Mouse (Mus musculus): Measurements from ENCODE around the gene Rbfox2. TPM values are rescaled to one million over a fixed set of nuclear protein-coding genes. Genes with fewer than 3 reads are reported as not detected.

Gene Rbfox2
- polyA plus RNA-seq, 1 experiment = 6.1 TPM

DNA sequence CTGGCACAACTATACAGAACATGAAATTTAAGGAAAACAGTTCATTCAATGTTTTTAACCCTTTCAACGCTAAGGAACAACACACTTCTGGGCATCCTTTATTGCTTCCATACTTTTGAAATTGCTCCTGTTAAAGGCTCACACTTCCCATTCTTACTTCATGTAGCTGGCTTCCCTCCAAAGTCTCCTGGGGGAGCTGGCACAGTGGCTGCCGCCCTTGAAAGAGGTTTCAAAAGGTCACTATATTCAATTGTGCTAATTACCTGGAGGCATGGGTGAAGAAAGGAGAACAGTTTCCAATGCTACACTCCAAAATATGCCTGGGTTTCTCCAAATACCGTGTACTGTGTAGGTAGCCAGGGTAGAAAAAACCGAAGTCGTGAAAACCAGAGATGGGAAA is 124.0 kb downstream of the Rbfox2 start:
- no peak overlapping the region for H3K4me3 ChIP-seq (replicated peaks; ENCODE audit: control insufficient read depth, low read depth, low read length)
- 76% methylated on average over 5 of the region's 5 CpGs for WGBS
- no peak for TF ChIP-seq POLR2A (IDR thresholded peaks at IDR 0.05; ENCODE audit: borderline replicate concordance, control insufficient read depth, low read depth, low read length)
- TF ChIP-seq CTCF (IDR thresholded peaks at IDR 0.05; ENCODE audit: control insufficient read depth, insufficient read depth, low read length) = no peak

GRCm38 (mm10) chr15:77174018-77174417 is 132.8 kb downstream of the Rbfox2 start:
- no peak overlapping the region for H3K4me3 ChIP-seq (replicated peaks; ENCODE audit: control insufficient read depth, low read depth, low read length)
- no peaks in the 10 kb centered on the region for H3K4me1 ChIP-seq (ENCODE audit: control insufficient read depth, insufficient read depth, low read length)
- TF ChIP-seq POLR2A (IDR thresholded peaks at IDR 0.05; ENCODE audit: borderline replicate concordance, control insufficient read depth, low read depth, low read length) (no peak), CTCF (IDR thresholded peaks at IDR 0.05; ENCODE audit: control insufficient read depth, insufficient read depth, low read length) (no peak)
- WGBS = 81% methylated on average over 5 of the region's 5 CpGs
- H3K27ac ChIP-seq (ENCODE audit: control insufficient read depth, insufficient read depth, low read depth, low read length, poor library complexity) = no peak overlapping the region

More for the DNA sequence above, 124.0 kb downstream of the Rbfox2 start:
- Histone ChIP-seq H3K4me1 (ENCODE audit: control insufficient read depth, insufficient read depth, low read length) (no peaks in the 10 kb centered on the region), H3K27ac (ENCODE audit: control insufficient read depth, insufficient read depth, low read depth, low read length, poor library complexity) (no peak overlapping the region)

DNA sequence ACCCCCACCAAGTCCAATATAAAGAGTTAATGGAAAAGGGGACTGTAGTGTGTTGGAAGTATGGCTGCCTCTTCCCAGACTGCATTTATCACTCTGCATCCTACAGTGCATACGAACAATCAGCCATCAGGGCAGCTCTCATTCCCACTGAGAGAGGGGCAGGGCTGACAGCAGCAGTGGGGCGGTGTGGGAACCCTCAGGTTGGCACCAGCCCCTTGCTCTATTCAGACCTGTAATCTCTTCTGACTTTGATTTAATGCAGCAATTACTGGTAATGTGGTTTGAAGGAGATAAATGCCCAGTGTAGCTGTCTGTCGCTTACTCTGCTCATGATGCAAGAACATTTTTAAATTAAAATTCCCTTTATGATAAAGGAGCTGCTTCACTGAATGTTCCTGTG is 134.4 kb downstream of the Rbfox2 start:
- Histone ChIP-seq H3K4me3 (replicated peaks; ENCODE audit: control insufficient read depth, low read depth, low read length) (no peak overlapping the region), H3K4me1 (ENCODE audit: control insufficient read depth, insufficient read depth, low read length) (no peaks in the 10 kb centered on the region), H3K27ac (ENCODE audit: control insufficient read depth, insufficient read depth, low read depth, low read length, poor library complexity) (no peak overlapping the region)
- WGBS = 83% methylated on average over 3 of the region's 3 CpGs
- no peak for TF ChIP-seq POLR2A (IDR thresholded peaks at IDR 0.05; ENCODE audit: borderline replicate concordance, control insufficient read depth, low read depth, low read length)
- TF ChIP-seq CTCF (IDR thresholded peaks at IDR 0.05; ENCODE audit: control insufficient read depth, insufficient read depth, low read length) = no peak

- no peak overlapping the region for H3K4me3 ChIP-seq (replicated peaks; ENCODE audit: control insufficient read depth, low read depth, low read length)
- 65% methylated on average over 2 of the region's 2 CpGs for WGBS
- no peak overlapping the region for H3K27ac ChIP-seq (ENCODE audit: control insufficient read depth, insufficient read depth, low read depth, low read length, poor library complexity)
- H3K4me1 ChIP-seq (ENCODE audit: control insufficient read depth, insufficient read depth, low read length) = no peaks in the 10 kb centered on the region
- TF ChIP-seq CTCF (IDR thresholded peaks at IDR 0.05; ENCODE audit: control insufficient read depth, insufficient read depth, low read length) = no peak
- no peak for TF ChIP-seq POLR2A (IDR thresholded peaks at IDR 0.05; ENCODE audit: borderline replicate concordance, control insufficient read depth, low read depth, low read length)
Observed at GRCm38 (mm10) chr15:77168781-77169180, 138.0 kb downstream of the Rbfox2 start.

- TF ChIP-seq POLR2A (IDR thresholded peaks at IDR 0.05; ENCODE audit: borderline replicate concordance, control insufficient read depth, low read depth, low read length) = no peak
- TF ChIP-seq CTCF (IDR thresholded peaks at IDR 0.05; ENCODE audit: control insufficient read depth, insufficient read depth, low read length) = no peak
- Histone ChIP-seq H3K4me1 (ENCODE audit: control insufficient read depth, insufficient read depth, low read length) (no peaks in the 10 kb centered on the region), H3K27ac (ENCODE audit: control insufficient read depth, insufficient read depth, low read depth, low read length, poor library complexity) (no peak overlapping the region), H3K4me3 (replicated peaks; ENCODE audit: control insufficient read depth, low read depth, low read length) (no peak overlapping the region)
- 66% methylated on average over 1 of the region's 1 CpGs for WGBS
Observed at GRCm38 (mm10) chr15:77166225-77166732, 140.5 kb downstream of the Rbfox2 start.

GRCm38 (mm10) chr15:77163336-77163735 is 143.5 kb downstream of the Rbfox2 start:
- no peaks in the 10 kb centered on the region for H3K4me1 ChIP-seq (ENCODE audit: control insufficient read depth, insufficient read depth, low read length)
- no peak overlapping the region for H3K4me3 ChIP-seq (replicated peaks; ENCODE audit: control insufficient read depth, low read depth, low read length)
- TF ChIP-seq POLR2A (IDR thresholded peaks at IDR 0.05; ENCODE audit: borderline replicate concordance, control insufficient read depth, low read depth, low read length) (no peak), CTCF (IDR thresholded peaks at IDR 0.05; ENCODE audit: control insufficient read depth, insufficient read depth, low read length) (no peak)
- no peak overlapping the region for H3K27ac ChIP-seq (ENCODE audit: control insufficient read depth, insufficient read depth, low read depth, low read length, poor library complexity)
- 13% methylated on average over 6 of the region's 6 CpGs for WGBS

- TF ChIP-seq CTCF (IDR thresholded peaks at IDR 0.05; ENCODE audit: control insufficient read depth, insufficient read depth, low read length) (no peak), POLR2A (IDR thresholded peaks at IDR 0.05; ENCODE audit: borderline replicate concordance, control insufficient read depth, low read depth, low read length) (no peak)
- Histone ChIP-seq H3K4me1 (ENCODE audit: control insufficient read depth, insufficient read depth, low read length) (no peaks in the 10 kb centered on the region), H3K4me3 (replicated peaks; ENCODE audit: control insufficient read depth, low read depth, low read length) (no peak overlapping the region), H3K27ac (ENCODE audit: control insufficient read depth, insufficient read depth, low read depth, low read length, poor library complexity) (no peak overlapping the region)
- WGBS = 71% methylated on average over 6 of the region's 6 CpGs
Observed at GRCm38 (mm10) chr15:77162931-77163330, 143.9 kb downstream of the Rbfox2 start.

DNA sequence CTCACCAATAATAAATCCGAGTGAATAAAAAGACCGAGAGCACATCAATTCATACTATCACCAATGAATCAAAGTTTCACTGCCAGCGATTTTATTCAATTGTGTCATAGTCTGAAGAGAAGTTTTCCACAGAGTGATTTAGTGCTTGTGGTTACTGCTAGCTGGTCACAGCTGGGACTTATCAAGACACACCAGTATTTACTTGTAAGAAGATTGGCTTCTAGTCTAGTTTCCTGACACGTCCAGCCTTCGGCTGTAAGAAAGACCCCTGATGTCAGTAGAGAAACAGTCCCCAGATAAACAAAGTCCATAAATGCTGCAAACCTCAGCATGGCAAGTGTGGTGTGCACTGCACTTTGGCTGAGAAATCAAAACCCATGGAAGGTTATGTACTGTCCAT is 145.4 kb downstream of the Rbfox2 start:
- Histone ChIP-seq H3K4me3 (replicated peaks; ENCODE audit: control insufficient read depth, low read depth, low read length) (no peak overlapping the region), H3K4me1 (ENCODE audit: control insufficient read depth, insufficient read depth, low read length) (no peaks in the 10 kb centered on the region), H3K27ac (ENCODE audit: control insufficient read depth, insufficient read depth, low read depth, low read length, poor library complexity) (no peak overlapping the region)
- TF ChIP-seq CTCF (IDR thresholded peaks at IDR 0.05; ENCODE audit: control insufficient read depth, insufficient read depth, low read length) = no peak
- TF ChIP-seq POLR2A (IDR thresholded peaks at IDR 0.05; ENCODE audit: borderline replicate concordance, control insufficient read depth, low read depth, low read length) = no peak
- WGBS = 13% methylated on average over 5 of the region's 5 CpGs

GRCm38 (mm10) chr15:77160848-77161247 is 146.0 kb downstream of the Rbfox2 start:
- TF ChIP-seq CTCF (IDR thresholded peaks at IDR 0.05; ENCODE audit: control insufficient read depth, insufficient read depth, low read length) (no peak), POLR2A (IDR thresholded peaks at IDR 0.05; ENCODE audit: borderline replicate concordance, control insufficient read depth, low read depth, low read length) (no peak)
- 59% methylated on average over 4 of the region's 4 CpGs for WGBS
- Histone ChIP-seq H3K4me3 (replicated peaks; ENCODE audit: control insufficient read depth, low read depth, low read length) (no peak overlapping the region), H3K27ac (ENCODE audit: control insufficient read depth, insufficient read depth, low read depth, low read length, poor library complexity) (no peak overlapping the region), H3K4me1 (ENCODE audit: control insufficient read depth, insufficient read depth, low read length) (no peaks in the 10 kb centered on the region)

Measured in bone marrow, adult 2 months (tissue).